Mouse (Mus musculus) cerebellum, adult 11-12 months (tissue): ENCODE measurements around the gene Padi4.

Experiments used
- DNase-seq: peaks from one replicate; pipeline ENCODE4 v3.0.0; 2022

Padi4 gene

GRCm38 (mm10) chr4:140774025-140774800 is at the start of gene Padi4:
Padi4 (minus strand) TSS chr4:140774236.
- no peak for DNase-seq

- no peak for DNase-seq
These were observed 48.0 kb upstream of the Padi4 start for GRCm38 (mm10) chr4:140821988-140822387.

GRCm38 (mm10) chr4:140817413-140817812 is 43.4 kb upstream of the Padi4 start:
- no peak for DNase-seq

GRCm38 (mm10) chr4:140815996-140816917 is 42.2 kb upstream of the Padi4 start:
- DNase-seq, result no peak

- no peak for DNase-seq
These were observed 41.5 kb upstream of the Padi4 start for GRCm38 (mm10) chr4:140815496-140815895.

- no peak for DNase-seq
These were observed 40.5 kb upstream of the Padi4 start for GRCm38 (mm10) chr4:140814241-140815225.

- no peak for DNase-seq
These were observed 39.5 kb upstream of the Padi4 start for GRCm38 (mm10) chr4:140813358-140814185.

GRCm38 (mm10) chr4:140812609-140813008 is 38.6 kb upstream of the Padi4 start:
- no peak for DNase-seq

GRCm38 (mm10) chr4:140812191-140812590 is 38.2 kb upstream of the Padi4 start:
- DNase-seq, result no peak

- no peak for DNase-seq
These were observed 36.6 kb upstream of the Padi4 start, which contains the start of gene Padi3 for GRCm38 (mm10) chr4:140810458-140811260. Padi3 (minus strand) TSS chr4:140810648.

GRCm38 (mm10) chr4:140809118-140809517 is 35.1 kb upstream of the Padi4 start:
- DNase-seq, result no peak

- DNase-seq, result no peak
These were observed 30.6 kb upstream of the Padi4 start for GRCm38 (mm10) chr4:140804601-140805000.

GRCm38 (mm10) chr4:140801364-140801763 is 27.3 kb upstream of the Padi4 start:
- no peak for DNase-seq

GRCm38 (mm10) chr4:140796786-140797185 is 22.8 kb upstream of the Padi4 start:
- DNase-seq, result no peak

- no peak for DNase-seq
These were observed 20.6 kb upstream of the Padi4 start for GRCm38 (mm10) chr4:140794678-140795077.

GRCm38 (mm10) chr4:140793795-140794194 is 19.8 kb upstream of the Padi4 start:
- DNase-seq, result no peak

- no peak for DNase-seq
These were observed 18.5 kb upstream of the Padi4 start for GRCm38 (mm10) chr4:140792584-140792983.

GRCm38 (mm10) chr4:140791071-140791470 is 17.0 kb upstream of the Padi4 start:
- no peak for DNase-seq

- no peak for DNase-seq
These were observed 15.9 kb upstream of the Padi4 start for GRCm38 (mm10) chr4:140789983-140790382.

GRCm38 (mm10) chr4:140788983-140789382 is 14.9 kb upstream of the Padi4 start:
- no peak for DNase-seq

GRCm38 (mm10) chr4:140788264-140788663 is 14.2 kb upstream of the Padi4 start:
- no peak for DNase-seq
